Mouse (Mus musculus) limb, embryonic 12.5 days (tissue): Measurements from ENCODE around the gene Cmc2. TPM values are rescaled to one million over a fixed set of nuclear protein-coding genes. Genes with fewer than 3 reads are reported as not detected.

Experiments used
- ATAC-seq: fragments of 200-750 bp; cut with Nextera tagmentation; 2 replicates; pipeline ENCODE4 v1.8.0; 2017; ENCODE audit warnings: low read depth, moderate TSS enrichment; ENCODE audit not compliant: insufficient number of reproducible peaks, insufficient read depth, low FRiP score, low TSS enrichment
- H3K27ac ChIP-seq: fragments of 300-500 bp; sonication (generic); 2 replicates; pipeline ENCODE4 v1.5.1; 2016; ENCODE audit warnings: mild to moderate bottlenecking, moderate library complexity
- H3K27me3 ChIP-seq: fragments of 300-500 bp; sonication (generic); 2 replicates; pipeline ENCODE4 v1.6.1; 2016; ENCODE audit warnings: mild to moderate bottlenecking, moderate library complexity
- H3K36me3 ChIP-seq: fragments of 300-500 bp; sonication (generic); 2 replicates; pipeline ENCODE4 v1.6.1; 2016; ENCODE audit warnings: mild to moderate bottlenecking, moderate library complexity
- H3K4me1 ChIP-seq: fragments of 300-500 bp; sonication (generic); replicated peaks from 2 replicates; pipeline ENCODE4 v1.6.1; 2016
- H3K4me2 ChIP-seq: fragments of 300-500 bp; sonication (generic); 2 replicates; pipeline ENCODE4 v1.6.1; 2016; ENCODE audit warnings: mild to moderate bottlenecking, moderate library complexity
- H3K4me3 ChIP-seq: fragments of 300-500 bp; sonication (generic); replicated peaks from 2 replicates; pipeline ENCODE4 v1.5.1; 2016; ENCODE audit warnings: mild to moderate bottlenecking
- H3K9ac ChIP-seq: fragments of 300-500 bp; sonication (generic); replicated peaks from 2 replicates; pipeline ENCODE4 v1.6.1; 2016; ENCODE audit warnings: mild to moderate bottlenecking, moderate library complexity
- H3K9me3 ChIP-seq: fragments of 300-500 bp; sonication (generic); 2 replicates; pipeline ENCODE4 v1.6.1; 2016; ENCODE audit warnings: mild to moderate bottlenecking, moderate library complexity
- WGBS: fragments of 180-500 bp; shearing (Covaris S2); methylation state at CpG from one replicate; pipeline ENCODE4 v1.1.7; 2016; 5-methylcytosine and 5-hydroxymethylcytosine counted together
- polyA plus RNA-seq: library from polyadenylated mRNA; unstranded; fragments of >200 nt; fragmentation: Nextera tagmentation; extraction: Ambion mirVana; gene quantifications from 2 replicates; pipeline ENCODE4 v1.2.1, GENCODE M21; 2016

The Cmc2 gene
- polyA plus RNA-seq, 1 experiment from 2014 or later: 82.7 TPM

DNA sequence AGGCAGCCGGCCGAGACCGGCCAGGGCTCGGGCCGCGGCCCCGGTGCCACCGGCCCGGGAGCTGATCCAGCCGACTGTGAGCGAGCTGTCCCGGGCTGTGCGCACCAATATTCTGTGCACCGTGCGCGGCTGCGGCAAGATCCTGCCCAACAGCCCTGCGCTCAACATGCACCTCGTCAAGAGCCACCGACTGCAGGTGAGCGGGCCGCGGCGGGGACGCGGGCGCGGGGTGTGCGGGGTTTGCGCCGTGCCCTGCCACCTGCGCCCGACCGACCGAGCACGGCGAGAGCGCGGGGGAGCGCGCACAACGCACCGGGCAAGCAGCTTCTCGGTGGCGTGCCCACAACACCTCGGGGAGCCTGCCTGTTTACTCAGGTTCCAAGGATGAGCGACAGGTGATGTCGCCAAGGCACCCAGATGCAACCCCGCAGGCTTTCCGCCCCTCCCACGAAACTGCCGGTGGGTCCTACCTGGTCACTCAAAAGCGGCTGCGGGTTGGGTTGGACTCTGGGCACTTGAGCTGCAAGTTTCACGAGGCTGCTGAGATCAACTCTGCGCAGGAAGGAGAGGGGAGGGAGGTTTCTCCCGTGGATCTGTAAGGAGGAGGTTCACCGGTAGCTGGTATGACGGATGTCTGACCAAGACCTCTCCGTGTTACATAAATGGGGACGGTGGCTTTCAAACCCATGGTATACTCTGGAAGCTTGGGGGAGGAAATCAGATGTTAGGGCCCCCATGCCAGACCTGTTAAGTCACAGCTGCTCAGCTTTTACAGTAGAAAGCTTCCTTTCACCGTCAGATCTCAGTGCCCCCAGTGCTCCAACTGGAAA, 22.5 kb upstream of the Cmc2 start:
- ATAC-seq: peak; percentile 71; the same call in 1 of the 2 replicates
- H3K36me3 ChIP-seq: peaks cover 9% of the 10 kb centered on the region; the same call in 1 of the 2 replicates
- peaks cover 13% of the 10 kb centered on the region for H3K4me1 ChIP-seq
- no peaks in the 10 kb centered on the region for H3K27me3 ChIP-seq
- no peak overlapping the region for H3K27ac ChIP-seq
- no peaks in the 10 kb centered on the region for H3K9me3 ChIP-seq
- H3K4me3 ChIP-seq: peak overlapping the region; percentile 97
- under 1% methylated on average over 62 of the region's 62 CpGs for WGBS
- H3K4me2 ChIP-seq: peak overlapping the region; percentile 95
- H3K9ac ChIP-seq: peak overlapping the region; percentile 87

DNA sequence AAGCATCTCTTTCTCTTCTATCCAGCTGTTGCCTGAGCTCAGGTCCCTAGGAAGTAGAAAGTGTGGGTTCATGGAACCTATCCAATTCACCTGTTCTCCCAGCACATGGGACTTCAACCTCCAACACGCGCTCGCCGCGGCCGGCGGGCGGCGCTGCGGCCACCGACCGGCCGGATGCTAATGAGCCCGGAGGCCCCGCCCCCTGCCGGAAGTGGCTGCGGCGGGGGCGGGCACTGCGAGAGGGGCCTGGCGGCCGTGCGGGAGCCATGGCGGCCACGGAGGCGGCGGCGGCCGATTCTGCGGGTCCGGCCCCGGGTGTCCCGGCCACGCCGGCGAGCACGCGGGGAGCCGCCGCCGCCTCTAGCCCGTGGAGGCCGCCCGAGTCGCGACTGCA, 21.9 kb upstream of the Cmc2 start, which contains the start of gene Atmin:
TSS of gene Atmin (plus strand) at position 233 of the 394 bp plus-strand sequence.
- ATAC-seq: peak; percentile 79
- Histone ChIP-seq H3K4me2 (peak within 1 kb of the TSS; percentile 95), H3K9ac (peak within 1 kb of the TSS; percentile 87), H3K27ac (no peak within 1 kb of the TSS), H3K4me3 (peak within 1 kb of the TSS; percentile 97), H3K36me3 (peaks cover 9% of the 10 kb centered on the region; the same call in 1 of the 2 replicates), H3K4me1 (peaks cover 13% of the 10 kb centered on the region), H3K27me3 (no peaks in the 10 kb centered on the region), H3K9me3 (no peaks in the 10 kb centered on the region)
- under 1% methylated on average over 46 of the region's 46 CpGs for WGBS

DNA sequence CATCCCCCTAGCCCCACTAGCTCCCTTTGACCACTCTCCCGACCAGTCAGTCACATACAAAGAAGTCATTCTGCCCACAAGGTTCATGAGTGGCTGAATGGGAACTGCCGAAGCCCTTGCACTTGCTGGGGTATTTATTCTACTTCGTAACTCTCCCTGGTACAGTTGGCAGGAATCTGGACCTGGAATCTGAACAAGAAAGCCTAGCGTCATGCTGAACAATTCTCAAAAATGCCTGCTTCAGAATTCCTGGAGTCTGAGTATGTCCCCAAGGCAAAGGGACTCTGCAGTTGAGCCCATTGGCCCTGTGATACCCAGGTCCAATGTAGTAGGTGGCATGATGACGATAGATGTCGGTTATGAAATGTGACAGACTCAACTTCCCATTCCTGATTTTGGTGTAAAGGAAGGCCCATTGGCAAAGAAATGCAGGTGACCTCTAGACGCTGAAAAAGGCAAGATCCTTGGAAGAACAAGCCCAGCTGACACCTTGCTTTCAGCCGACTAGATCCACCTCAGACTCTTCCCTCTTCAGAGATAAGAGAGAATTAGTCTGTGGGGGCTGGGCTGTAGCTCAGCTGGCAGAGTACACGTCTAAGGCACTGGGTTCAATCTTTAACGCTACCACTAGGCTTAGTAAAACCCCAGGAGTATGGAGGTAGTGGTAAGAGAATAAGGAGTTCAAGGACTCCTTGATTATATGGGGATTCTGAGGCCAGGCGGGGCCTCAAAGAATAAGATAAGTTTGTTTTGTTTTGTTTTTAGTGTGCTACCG, 21.2 kb upstream of the Cmc2 start:
- Histone ChIP-seq H3K9me3 (no peaks in the 10 kb centered on the region), H3K4me1 (peaks cover 13% of the 10 kb centered on the region), H3K9ac (no peak overlapping the region), H3K36me3 (peaks cover 14% of the 10 kb centered on the region), H3K27ac (no peak overlapping the region), H3K27me3 (no peaks in the 10 kb centered on the region), H3K4me3 (no peak overlapping the region), H3K4me2 (peak overlapping the region; percentile 95; the same call in 1 of the 2 replicates)
- 78% methylated on average over 12 of the region's 12 CpGs for WGBS
- ATAC-seq: no peak

DNA sequence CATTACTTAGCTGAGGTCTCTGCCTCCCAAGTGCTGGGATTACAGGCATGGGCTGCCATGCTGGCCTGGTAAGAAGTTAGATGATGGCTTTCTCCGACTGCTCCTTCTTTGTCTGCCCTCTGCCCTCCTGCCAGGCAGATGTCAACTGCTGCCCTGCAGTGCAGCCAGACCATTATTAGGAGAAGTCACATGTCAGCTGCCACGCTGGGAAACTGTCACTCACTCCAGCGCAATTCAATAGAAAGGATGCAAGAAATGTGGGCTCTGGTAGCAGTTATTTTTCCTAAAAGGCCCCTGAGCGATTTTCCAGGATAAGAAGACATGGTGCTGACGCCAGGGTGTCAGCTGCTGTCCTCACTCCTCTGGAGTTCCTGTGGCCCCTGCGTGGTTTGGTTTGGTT, 14.3 kb upstream of the Cmc2 start:
- Histone ChIP-seq H3K27me3 (no peaks in the 10 kb centered on the region), H3K4me1 (no peaks in the 10 kb centered on the region), H3K9ac (no peak overlapping the region), H3K4me3 (no peak overlapping the region), H3K36me3 (peaks cover 72% of the 10 kb centered on the region), H3K4me2 (no peak overlapping the region), H3K27ac (no peak overlapping the region), H3K9me3 (no peaks in the 10 kb centered on the region)
- ATAC-seq: no peak
- WGBS: 94% methylated on average over 6 of the region's 6 CpGs

DNA sequence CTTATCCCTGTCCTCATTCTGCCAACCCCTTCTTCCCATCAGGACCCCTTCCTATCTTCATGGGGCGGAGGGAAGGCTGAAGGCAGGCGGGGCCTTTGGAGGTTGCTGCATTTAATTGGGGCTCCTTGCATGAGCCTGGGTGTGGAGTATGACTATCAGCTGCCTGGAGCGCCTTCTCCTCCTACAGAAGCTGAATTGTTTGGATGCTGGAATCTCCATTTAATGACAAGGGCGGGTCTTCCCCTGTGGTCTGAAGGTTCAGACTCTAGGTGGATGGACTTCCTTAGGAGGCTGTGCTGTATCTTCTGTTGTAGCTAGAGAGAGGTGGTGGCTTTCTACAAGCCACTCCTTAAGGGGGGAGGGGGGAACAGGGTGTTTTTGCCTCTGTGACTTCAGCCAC, 13.7 kb upstream of the Cmc2 start:
- WGBS: 93% methylated on average over 4 of the region's 4 CpGs
- no peak overlapping the region for H3K4me2 ChIP-seq
- H3K36me3 ChIP-seq: peaks cover 78% of the 10 kb centered on the region
- no peak overlapping the region for H3K9ac ChIP-seq
- no peaks in the 10 kb centered on the region for H3K9me3 ChIP-seq
- no peaks in the 10 kb centered on the region for H3K4me1 ChIP-seq
- H3K27me3 ChIP-seq: no peaks in the 10 kb centered on the region
- no peak for ATAC-seq
- no peak overlapping the region for H3K27ac ChIP-seq
- no peak overlapping the region for H3K4me3 ChIP-seq

DNA sequence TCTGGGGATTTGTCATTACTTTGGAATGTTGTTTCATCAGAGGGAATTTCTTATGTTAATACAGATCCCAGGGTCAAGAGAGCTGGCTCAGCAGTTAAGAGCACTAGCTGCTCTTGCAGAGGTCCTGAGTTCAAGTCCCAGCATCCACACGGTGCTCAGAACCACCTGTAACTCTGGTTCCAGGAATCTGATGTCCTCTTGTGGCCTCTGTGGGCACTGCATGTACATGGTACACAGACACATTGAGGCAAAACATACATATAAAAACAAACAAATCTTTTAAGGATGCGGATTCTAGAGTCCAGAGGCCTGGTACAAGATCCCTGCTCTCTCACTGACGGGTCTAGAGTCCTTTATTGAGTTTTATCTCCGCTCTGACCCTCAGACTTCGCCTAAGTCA, 7.3 kb upstream of the Cmc2 start:
- H3K4me3 ChIP-seq: no peak overlapping the region
- ATAC-seq: no peak
- H3K27me3 ChIP-seq: no peaks in the 10 kb centered on the region
- no peaks in the 10 kb centered on the region for H3K4me1 ChIP-seq
- WGBS: 95% methylated on average over 5 of the region's 5 CpGs
- no peak overlapping the region for H3K4me2 ChIP-seq
- no peak overlapping the region for H3K27ac ChIP-seq
- H3K36me3 ChIP-seq: peaks cover 82% of the 10 kb centered on the region
- H3K9ac ChIP-seq: no peak overlapping the region
- H3K9me3 ChIP-seq: no peaks in the 10 kb centered on the region

DNA sequence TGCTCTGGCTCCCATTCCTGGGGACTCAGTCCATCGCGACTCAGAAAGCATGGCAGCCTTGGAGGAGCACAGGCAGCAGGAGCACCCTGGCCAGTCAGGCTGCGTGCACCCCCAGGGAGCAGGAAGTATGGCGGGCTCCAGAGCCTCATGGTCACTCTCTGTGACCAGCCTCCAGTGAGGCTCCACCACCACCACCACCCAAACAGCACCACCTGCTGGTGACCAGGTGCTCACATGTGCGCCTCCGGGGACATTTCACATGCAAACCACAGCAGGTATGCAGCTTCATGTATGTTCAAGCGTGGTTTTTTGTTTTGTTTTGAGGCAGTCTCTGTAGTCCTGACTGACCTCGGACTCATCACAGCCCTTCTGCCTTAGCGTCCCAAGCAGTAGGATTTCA, 6.6 kb upstream of the Cmc2 start:
- H3K4me1 ChIP-seq: no peaks in the 10 kb centered on the region
- ATAC-seq: no peak
- H3K27ac ChIP-seq: no peak overlapping the region
- no peak overlapping the region for H3K9ac ChIP-seq
- peaks cover 75% of the 10 kb centered on the region for H3K36me3 ChIP-seq
- no peak overlapping the region for H3K4me3 ChIP-seq
- WGBS: 85% methylated on average over 9 of the region's 9 CpGs
- H3K27me3 ChIP-seq: no peaks in the 10 kb centered on the region
- no peak overlapping the region for H3K4me2 ChIP-seq
- H3K9me3 ChIP-seq: no peaks in the 10 kb centered on the region

DNA sequence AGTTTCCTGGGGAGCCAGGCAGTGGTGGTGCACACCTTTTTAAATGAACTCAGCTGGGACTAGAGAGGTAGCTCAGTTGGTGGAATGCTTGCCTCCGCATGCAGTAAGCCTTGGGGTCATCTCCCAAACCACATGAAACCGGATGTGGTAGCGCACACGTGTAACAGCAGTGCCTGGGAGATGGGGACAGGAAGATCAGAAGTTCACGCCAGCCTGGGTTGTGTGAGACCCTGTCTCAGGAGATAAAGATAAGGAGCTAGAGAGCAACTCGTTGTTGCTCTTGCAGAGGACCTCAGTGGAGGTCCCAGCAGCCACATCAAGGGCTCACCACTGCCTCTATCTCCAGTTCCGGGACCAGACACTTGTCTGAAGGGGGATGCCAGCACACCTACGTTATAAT, 2.3 kb upstream of the Cmc2 start:
- Histone ChIP-seq H3K4me1 (peaks cover 15% of the 10 kb centered on the region), H3K9ac (no peak overlapping the region), H3K27me3 (no peaks in the 10 kb centered on the region), H3K4me3 (no peak overlapping the region), H3K36me3 (peaks cover 32% of the 10 kb centered on the region), H3K4me2 (no peak overlapping the region), H3K9me3 (no peaks in the 10 kb centered on the region), H3K27ac (no peak overlapping the region)
- 91% methylated on average over 8 of the region's 8 CpGs for WGBS
- no peak for ATAC-seq

DNA sequence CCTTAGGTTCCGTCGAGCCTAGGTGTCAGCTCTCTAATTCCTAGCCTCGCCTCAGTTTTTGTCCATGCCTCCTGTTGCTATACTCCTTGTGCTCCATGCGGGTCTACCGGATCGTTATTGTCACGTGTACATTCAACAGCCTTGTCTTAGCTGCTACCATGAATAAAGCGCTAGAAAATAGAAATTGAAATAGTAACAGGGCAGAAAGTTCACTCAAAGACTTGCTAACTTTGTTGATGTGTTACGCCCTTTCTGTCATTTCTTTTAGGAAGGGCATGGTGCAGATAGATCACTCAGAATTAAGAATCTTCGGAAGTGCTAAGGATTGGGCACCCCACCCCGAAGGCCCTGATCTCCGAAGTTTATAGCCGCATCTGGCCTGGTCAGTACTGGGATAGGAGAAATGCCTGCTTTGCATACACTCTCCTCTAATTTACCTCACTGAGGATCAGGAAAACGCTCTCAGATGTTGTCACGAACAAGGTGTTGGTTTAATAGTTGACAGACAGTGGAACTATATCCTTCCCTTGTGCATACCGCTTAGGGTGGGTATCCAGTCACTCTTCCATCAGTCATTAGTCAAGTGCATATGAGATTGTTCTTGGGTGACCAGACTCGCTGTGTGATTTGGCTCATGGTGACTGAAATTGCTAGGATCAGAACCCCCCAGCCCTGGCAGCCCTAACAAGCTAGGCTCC, 954 bp upstream of the Cmc2 start:
- peaks cover 15% of the 10 kb centered on the region for H3K4me1 ChIP-seq
- no peak for ATAC-seq
- 25% methylated on average over 17 of the region's 17 CpGs for WGBS
- H3K4me2 ChIP-seq: peak overlapping the region; percentile 76
- 0 out of 2 replicates have a peak overlapping the region, but pooled peaks have one; percentile 60 for H3K27ac ChIP-seq
- peak overlapping the region; percentile 81 for H3K9ac ChIP-seq
- no peaks in the 10 kb centered on the region for H3K9me3 ChIP-seq
- H3K4me3 ChIP-seq: peak overlapping the region; percentile 81
- H3K27me3 ChIP-seq: no peaks in the 10 kb centered on the region
- H3K36me3 ChIP-seq: peaks cover 20% of the 10 kb centered on the region

DNA sequence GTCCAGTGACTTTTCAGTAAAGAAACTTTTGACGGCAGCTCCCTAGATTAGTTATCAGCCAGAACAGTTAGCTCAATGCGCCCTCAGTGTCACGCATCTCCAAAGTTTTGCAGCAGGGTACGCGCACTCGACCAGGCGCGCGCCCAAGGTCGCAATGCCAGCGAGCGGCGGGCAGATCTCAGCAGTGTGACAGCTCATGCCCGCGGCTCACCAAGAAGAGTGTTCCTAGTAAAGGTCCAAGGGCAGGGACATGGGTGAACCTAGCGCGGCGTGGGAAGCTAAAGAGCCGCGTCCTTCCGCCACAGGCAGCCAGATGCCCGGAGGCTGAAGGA, 284 bp downstream of the Cmc2 start:
- Histone ChIP-seq H3K27me3 (no peaks in the 10 kb centered on the region), H3K27ac (peak overlapping the region; percentile 60), H3K4me2 (peak overlapping the region; percentile 76), H3K36me3 (peaks cover 13% of the 10 kb centered on the region), H3K9ac (peak overlapping the region; percentile 81), H3K9me3 (no peaks in the 10 kb centered on the region), H3K4me3 (peak overlapping the region; percentile 81), H3K4me1 (peaks cover 15% of the 10 kb centered on the region)
- ATAC-seq: peak; percentile 74
- under 1% methylated on average over 22 of the region's 22 CpGs for WGBS

DNA sequence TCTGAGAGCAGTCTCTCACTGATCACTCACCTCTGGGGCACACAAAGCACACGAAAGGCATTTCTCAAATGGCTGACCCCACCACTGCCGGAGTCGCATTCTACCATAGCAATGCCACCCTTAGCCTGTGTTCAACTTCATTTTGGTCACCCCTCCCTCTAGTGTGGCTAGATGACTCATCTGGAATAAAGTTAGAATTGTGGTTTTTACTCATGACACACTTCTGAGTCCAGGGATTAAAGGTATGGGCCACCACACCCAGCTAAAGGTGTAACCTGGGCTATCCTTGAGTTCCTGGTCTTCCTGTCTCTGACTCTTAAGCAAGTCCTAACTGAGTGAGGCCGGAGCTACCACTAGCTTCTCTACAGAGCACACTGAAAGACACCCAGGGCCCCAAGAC, 15.4 kb downstream of the Cmc2 start:
- Histone ChIP-seq H3K9ac (no peak overlapping the region), H3K27ac (no peak overlapping the region), H3K36me3 (peaks cover 38% of the 10 kb centered on the region), H3K4me3 (no peak overlapping the region), H3K4me1 (no peaks in the 10 kb centered on the region), H3K9me3 (peaks cover 5% of the 10 kb centered on the region; the same call in 1 of the 2 replicates), H3K27me3 (no peaks in the 10 kb centered on the region), H3K4me2 (no peak overlapping the region)
- WGBS: 90% methylated on average over 4 of the region's 4 CpGs
- no peak for ATAC-seq
